Mouse (Mus musculus) fat pad, adult 2 months (tissue): ENCODE results near the gene Ssmem1.

Experiments used
- DNase-seq: peaks from one replicate; pipeline ENCODE4 v3.0.0-alpha.2; 2011; ENCODE audit warnings: low read depth, low spot score; ENCODE audit errors: extremely low read depth

Gene Ssmem1

GRCm38 (mm10) chr6:30552628-30553027 is 43.0 kb downstream of the Ssmem1 start:
- no peak for DNase-seq

- no peak for DNase-seq
These were observed 43.8 kb downstream of the Ssmem1 start for GRCm38 (mm10) chr6:30553381-30554010.

- no peak for DNase-seq
These were observed 44.4 kb downstream of the Ssmem1 start for GRCm38 (mm10) chr6:30554092-30554491.

- DNase-seq = no peak
These were observed 45.0 kb downstream of the Ssmem1 start for GRCm38 (mm10) chr6:30554621-30555170.

- DNase-seq = no peak
These were observed 46.4 kb downstream of the Ssmem1 start for GRCm38 (mm10) chr6:30556080-30556479.

GRCm38 (mm10) chr6:30559726-30560125 is 50.1 kb downstream of the Ssmem1 start:
- DNase-seq = no peak

- no peak for DNase-seq
These were observed 52.5 kb downstream of the Ssmem1 start for GRCm38 (mm10) chr6:30562132-30562531.

GRCm38 (mm10) chr6:30563575-30563974 is 53.9 kb downstream of the Ssmem1 start:
- no peak for DNase-seq

- no peak for DNase-seq
These were observed 54.4 kb downstream of the Ssmem1 start for GRCm38 (mm10) chr6:30564051-30564450.

GRCm38 (mm10) chr6:30568069-30568468 is 58.4 kb downstream of the Ssmem1 start, which contains the start of gene Cpa4:
TSS of gene Cpa4 (plus strand) at chr6:30568369.
- DNase-seq = no peak

GRCm38 (mm10) chr6:30569331-30569730 is 59.7 kb downstream of the Ssmem1 start:
- peak; percentile 55 for DNase-seq
